Mouse (Mus musculus) adrenal gland, adult (tissue): Measurements from ENCODE around the gene Sipa1l3.

ENCODE experiments used
- DNase-seq, 2 experiments: peaks; one replicate each; pipeline ENCODE4 v3.0.0; 2022 to 2023; ENCODE audit warnings: low spot score in 1 of 2; ENCODE audit not compliant: inconsistent age in 2 of 2

The Sipa1l3 gene

GRCm38 (mm10) chr7:29340247-29340646, 178.2 kb downstream of the Sipa1l3 start:
- DNase-seq, result peak in 1 of 2 experiments; percentile 80

- DNase-seq, result peak in 1 of 2 experiments; percentile 76
Measured at GRCm38 (mm10) chr7:29338984-29339679, 179.3 kb downstream of the Sipa1l3 start.

DNA sequence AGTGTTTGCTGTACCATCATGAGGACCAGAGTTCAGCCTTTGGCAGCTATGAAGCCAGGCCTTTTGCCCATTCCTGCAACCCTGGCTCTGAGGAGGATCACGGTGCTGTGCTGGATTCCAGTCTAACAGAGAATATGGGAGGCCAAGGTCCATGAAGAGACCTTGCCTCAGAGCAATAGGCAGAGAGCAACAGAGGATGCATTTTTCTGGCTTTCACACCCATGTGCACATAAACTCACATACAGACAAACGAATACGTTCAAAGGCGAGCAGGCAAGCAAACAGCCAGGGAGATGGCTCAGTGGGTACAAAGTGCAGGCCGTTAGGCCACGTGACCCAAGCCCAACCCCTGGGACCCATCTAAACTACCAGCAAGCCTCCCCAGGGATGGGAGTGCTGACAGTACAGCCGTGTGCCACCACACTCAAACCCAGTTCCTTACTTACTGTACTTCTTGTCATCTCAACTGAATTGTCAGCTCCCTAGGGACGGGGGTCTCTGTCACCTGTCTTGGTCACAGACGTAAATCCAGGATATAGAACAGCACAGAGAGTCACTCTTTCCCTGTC, 180.0 kb downstream of the Sipa1l3 start:
- peak in 1 of 2 experiments; percentile 47 for DNase-seq

DNA sequence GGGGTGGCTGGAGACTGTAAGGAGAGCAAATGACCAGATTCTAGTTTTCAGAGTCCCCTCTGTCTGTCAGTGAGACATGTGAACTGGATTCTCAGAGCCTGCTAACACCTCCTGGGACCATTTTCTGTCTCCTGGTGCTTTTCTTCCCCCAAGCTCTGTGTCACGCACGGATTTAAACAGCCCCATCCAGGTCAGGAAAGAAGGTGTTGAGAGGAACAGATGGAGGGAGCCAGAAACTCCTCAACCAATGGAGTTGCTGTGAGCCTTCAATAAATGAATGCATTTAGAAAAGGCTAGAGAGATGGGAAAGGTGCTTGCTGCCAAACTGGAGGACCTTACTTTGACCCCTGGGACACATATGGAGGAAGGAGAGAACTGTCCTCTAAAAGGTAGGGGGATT, 180.7 kb downstream of the Sipa1l3 start:
- DNase-seq, result no peak

- no peak for DNase-seq
Measured at GRCm38 (mm10) chr7:29336795-29337319, 181.6 kb downstream of the Sipa1l3 start.

DNA sequence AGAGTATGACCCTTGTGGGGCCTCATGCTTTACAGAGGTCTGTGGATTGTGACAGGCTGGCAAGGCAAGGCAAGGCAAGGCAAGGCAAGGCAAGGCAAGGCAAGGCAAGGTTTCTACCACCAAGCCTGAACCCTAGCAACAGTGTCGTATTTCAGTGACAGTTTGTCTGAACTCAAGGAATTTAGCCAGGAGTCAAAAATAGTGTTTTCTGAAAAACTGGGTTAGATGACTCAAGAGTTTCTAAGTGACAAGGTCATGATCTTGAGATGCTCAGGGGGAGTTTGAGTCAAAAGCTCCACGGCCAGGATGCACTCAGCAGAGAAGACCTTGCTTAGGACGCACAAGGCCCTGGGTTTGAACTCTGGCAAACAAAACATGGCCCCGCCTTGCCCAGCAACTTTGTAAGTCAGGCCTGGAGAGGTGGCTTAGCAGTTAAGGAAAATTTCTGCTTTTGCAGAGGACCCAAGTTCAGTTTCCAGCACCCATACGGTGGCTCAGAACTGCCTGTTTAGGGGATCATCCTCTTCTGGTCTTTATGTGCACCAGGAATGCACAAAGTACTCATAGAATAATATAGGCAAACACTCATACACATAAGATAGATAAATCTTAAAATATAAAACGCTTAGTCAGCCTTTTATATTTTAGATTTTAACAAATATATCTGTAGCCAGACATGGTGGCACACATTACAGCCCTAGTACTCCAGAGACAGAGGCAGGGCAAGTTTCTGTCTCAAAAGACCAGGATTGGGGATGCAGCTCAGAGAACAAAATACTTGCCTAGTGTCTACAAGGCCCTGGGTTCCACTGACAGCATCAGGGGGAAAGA, 182.4 kb downstream of the Sipa1l3 start:
- peak in 1 of 2 experiments; percentile 81 for DNase-seq

DNA sequence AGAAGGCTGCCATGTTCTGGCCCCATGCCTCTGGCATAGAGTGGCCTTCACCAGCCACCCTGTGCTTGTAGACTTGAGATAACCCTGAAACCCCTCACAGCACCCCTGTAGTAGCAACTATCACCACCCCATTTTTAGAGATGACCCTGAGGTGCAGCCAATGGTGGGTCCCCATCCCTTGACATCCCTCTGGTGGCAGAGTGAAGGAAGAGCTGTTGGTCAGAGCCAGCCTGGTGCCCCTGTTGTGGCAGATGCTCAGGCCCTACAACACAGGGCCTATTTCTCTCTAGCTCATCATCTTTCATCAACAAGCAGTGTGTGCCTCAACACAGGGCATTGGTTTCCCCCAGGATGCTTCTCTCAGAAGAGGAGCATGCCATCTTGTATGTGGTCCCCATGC, 183.2 kb downstream of the Sipa1l3 start:
- no peak for DNase-seq

GRCm38 (mm10) chr7:29334156-29334555, 184.3 kb downstream of the Sipa1l3 start:
- no peak for DNase-seq

DNA sequence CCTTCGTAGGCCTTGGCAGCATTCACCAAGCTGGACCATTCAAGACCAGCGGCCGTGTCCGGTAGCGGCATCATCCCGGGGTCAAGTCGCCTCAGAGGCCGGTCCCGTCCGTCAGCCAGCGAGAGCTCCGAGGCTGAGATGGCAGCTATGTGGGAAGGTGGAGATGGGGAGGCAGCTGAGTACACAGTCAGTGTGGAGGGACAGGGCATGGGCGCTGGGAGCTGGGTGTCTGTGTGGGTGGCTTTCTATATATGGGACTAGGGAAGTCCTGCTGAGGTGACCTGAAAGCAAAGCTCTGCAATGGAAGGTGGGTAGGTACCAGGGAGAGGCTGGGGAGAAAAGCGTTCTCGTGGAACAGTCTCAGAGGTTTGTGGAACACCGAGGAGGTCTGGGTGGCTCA, 189.5 kb downstream of the Sipa1l3 start:
- DNase-seq, result no peak

DNA sequence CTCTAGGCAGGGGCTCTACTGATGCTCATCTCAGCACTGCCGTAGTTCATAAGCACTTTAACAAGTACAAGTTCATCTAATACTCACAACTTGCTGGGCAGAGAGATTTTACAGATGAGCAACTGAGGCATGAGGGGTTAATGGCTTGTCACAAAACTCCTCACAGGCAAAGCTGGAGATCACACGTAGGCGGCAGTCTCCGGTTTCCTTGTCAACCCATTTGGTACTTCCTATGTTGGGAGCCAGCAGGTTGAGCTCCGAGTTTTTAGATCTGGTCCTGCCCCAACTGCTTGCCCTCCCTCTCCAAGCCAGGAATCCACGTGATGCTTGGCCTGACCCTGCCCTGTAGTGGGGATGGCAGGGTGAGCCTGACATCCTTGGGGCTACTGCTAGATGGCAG, 191.4 kb downstream of the Sipa1l3 start:
- no peak for DNase-seq

DNA sequence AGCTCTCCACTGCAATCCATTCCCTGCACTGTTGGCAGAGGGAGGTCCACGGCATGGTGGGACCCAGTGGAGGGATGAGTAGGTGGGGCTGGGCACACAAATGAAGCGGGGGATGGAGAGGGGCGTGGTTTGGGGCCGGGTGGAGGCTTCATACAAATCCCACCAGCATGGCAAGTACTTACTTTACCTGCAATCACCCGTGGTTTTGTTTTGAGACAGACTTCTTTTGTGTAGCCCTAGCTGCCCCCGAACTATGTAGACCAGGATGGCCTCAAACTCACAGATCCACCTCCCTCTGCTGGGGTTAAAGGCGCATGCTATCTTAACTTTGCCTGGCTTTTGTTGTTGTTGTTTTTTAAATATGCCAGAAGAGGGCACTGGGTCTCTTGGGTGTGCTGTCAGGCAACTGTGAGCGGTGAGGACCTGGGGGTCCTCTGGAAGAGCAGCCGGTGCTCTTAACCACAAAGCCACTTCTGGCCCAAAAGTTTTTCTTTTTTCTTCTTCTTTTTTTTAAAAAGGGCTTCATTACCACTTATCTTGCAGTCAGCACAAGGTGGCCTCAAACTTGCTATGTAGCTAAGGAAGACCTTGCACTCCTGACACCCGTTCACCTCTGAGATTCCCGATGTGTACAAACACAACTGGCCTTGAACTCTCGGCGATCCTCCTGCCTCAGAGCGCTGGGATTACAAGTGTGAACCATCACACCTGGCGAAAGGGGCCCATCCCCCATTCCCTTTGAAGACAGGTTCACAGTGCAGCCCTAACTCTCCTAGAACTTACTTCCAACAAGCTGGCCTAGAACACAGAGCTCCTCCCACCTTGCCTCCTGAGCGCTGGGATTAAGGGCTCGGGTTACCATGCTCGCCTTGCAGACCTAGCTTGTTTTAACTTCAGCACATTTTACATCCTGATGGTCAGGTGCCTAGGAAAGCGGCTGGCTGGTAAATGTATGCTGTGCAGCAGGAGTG, 198.8 kb downstream of the Sipa1l3 start:
- peak in 1 of 2 experiments; percentile 53 for DNase-seq

DNA sequence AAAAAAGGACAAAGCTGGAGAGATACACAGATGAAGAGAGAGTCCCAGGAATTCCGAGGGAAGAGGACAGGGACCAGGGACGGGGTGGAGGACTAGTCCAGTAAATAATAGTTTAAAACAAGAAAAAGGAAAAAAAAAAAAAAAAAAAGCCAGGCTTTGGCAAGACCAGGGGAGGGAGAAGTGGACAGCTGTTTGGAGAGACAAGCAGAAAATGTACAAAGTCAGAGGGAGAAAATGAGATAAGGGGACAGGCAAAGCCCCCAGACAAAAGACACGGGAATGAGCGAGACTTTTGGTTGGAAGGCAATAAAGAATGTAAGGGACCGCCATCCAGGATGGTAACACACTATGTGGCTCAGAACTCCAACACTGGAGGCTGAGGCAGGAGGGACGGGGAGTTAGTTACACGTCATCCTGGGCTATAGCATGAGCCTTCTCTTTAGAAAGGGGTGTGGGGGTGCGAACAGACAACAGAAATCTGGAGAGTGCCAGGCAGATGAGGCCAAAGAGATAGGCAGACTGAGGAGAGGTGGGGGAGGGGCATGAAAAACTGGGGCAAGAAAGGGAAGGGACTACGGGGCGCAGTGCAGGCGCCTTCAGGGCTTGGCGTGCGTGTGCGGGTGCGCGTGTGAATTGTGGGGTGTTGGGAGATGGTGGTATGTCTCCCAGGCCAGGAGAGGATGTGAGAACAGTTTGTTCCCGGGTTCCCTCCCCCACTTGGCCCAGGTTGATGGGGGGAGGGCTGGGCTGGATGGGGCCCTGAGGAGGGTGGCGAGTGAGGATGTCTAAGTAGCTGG, 200.1 kb downstream of the Sipa1l3 start:
- DNase-seq, result no peak

GRCm38 (mm10) chr7:29317558-29317957, 200.9 kb downstream of the Sipa1l3 start:
- DNase-seq, result no peak

DNA sequence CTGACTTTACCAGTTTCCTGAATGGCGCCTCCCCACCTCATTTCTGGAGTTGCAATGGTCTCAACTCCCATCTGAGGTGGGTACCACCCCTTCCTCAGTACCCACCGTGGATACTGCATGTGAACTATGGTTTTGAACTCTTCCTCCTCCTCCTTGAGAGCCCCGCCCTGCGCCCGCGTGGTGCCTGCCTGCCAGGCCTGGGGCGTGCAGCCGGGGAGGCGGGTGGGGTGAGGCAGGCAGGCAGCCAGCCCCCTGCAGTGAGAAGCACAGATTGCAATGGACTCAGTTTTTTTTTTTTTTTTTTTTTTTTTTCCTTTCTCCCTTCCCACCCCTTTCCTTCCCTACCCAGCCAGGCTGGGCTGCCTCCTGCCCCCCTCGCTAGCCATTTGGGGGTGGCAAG, 201.5 kb downstream of the Sipa1l3 start:
- DNase-seq, result no peak

- DNase-seq, result no peak
Measured at GRCm38 (mm10) chr7:29316137-29316734, 202.2 kb downstream of the Sipa1l3 start.

DNA sequence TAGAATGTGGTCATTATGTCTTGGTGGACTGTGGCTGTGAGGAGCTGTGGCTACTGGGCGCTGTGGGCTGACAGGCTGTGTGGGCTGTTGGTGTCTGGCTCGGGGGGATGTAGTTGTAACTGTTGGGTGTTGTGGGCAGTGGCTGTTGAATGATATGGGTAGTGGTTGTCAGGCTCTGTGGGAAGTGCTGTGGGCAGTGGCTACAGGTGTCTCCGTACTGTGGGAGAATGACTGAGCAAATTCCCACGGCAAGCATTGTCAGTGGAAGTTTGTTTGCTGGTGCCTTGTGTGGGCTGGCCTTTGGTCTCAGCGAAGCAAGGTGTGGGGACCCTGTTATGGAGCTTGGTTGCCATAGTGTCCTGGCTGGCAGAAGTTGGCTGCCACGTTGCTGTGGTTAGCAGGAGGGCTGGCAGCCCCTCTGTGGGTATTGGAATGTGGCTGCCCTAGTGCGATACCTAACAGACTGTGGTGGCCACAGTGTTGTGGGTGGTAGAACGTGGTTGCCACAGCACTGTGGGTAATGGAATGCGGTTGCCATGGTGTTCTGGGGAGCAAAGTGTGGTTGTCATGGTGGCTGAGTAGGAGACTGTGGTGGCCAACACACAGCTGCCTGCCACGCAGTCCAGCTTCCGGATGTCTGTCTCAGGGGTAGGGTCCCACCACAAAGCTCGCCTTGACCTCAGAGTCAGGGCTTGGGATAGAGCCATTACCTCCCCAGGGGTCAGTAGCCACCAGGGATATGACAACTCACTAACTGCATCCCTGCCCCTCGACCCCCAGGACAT, 203.4 kb downstream of the Sipa1l3 start:
- DNase-seq, result no peak

DNA sequence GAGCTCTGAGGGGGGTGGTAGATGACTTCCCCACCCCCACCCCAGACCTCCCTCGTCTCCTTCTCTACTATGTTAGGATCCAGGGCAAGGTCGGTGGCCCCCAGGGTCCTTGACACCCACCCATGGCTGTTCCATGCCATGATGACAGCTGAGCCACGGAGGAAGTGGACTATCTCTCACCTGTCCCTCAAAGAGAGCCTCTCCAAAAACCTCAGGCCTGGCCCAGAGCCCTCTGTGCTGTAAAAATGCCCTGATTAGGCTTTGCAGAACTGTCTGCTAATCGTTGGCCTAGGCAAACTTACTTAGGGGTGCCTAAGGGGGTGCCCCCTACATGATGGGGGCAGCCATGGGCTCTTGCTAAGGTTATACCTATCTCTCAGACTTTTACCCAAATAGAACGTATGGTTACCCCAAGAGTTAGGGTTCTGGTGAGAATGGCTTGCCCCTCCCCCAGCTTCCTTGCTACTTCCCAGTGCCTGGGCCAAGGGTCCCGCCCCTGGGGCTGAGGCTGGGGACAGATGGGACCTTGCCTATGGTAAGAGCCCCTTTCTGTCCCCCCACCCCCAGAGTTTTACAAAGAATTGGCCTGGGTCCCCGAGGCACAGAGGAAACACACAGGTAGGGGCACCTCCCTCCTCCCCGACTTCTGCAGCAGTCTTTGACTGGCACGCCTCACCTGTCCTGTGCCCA, 204.7 kb downstream of the Sipa1l3 start:
- no peak for DNase-seq

- DNase-seq, result no peak
Measured at GRCm38 (mm10) chr7:29313051-29313450, 205.4 kb downstream of the Sipa1l3 start.
